Mouse (Mus musculus) cerebellum, adult 2 months (tissue): ENCODE data around the gene Eml2. TPM values are rescaled to one million over a fixed set of nuclear protein-coding genes. Genes with fewer than 3 reads are reported as not detected.

ENCODE experiments used
- DNase-seq, 2 experiments: peaks; one replicate each; pipeline ENCODE4 v3.0.0; 2021
- H3K27ac ChIP-seq: fragments of 200-500 bp; 2 replicates; pipeline ENCODE4 v1.5.1; 2012; ENCODE audit warnings: low read length, control low read depth, inconsistent platforms; ENCODE audit not compliant: insufficient read depth
- H3K27me3 ChIP-seq: fragments of 200-500 bp; 2 replicates; pipeline ENCODE4 v1.6.1; 2012; ENCODE audit warnings: inconsistent platforms, mild to moderate bottlenecking, low read length, moderate library complexity; ENCODE audit not compliant: control insufficient read depth, insufficient read depth
- H3K4me1 ChIP-seq: fragments of 200-500 bp; 2 replicates; pipeline ENCODE4 v1.6.1; 2011; ENCODE audit warnings: low read length; ENCODE audit not compliant: control insufficient read depth, insufficient read depth
- H3K4me3 ChIP-seq: fragments of 200-500 bp; replicated peaks from 2 replicates; pipeline ENCODE3; 2011; ENCODE audit warnings: mild to moderate bottlenecking, low read depth, low read length, control low read depth; ENCODE audit not compliant: insufficient read depth
- CTCF ChIP-seq: fragments of 200-500 bp; IDR thresholded peaks from 2 replicates; pipeline ENCODE4 v1.5.1; 2011; ENCODE audit warnings: low read depth, mild to moderate bottlenecking, control low read depth, low read length, moderate library complexity, borderline replicate concordance; ENCODE audit not compliant: insufficient read depth
- POLR2A ChIP-seq: fragments of 200-500 bp; IDR thresholded peaks from 2 replicates; pipeline ENCODE4 v1.6.1; 2011; ENCODE audit warnings: low read length, control low read depth, borderline replicate concordance; ENCODE audit not compliant: insufficient read depth
- WGBS: fragments of 180-500 bp; shearing (Covaris S2); methylation state at CpG from one replicate; pipeline ENCODE4 v1.1.7; 2018; 5-methylcytosine and 5-hydroxymethylcytosine counted together
- polyA plus RNA-seq: library from polyadenylated mRNA; depleted of rRNA; stranded (reverse); fragments of >200 nt; gene quantifications from 2 replicates; pipeline ENCODE4 v1.2.3, GENCODE M21; 2012

Eml2 gene
- polyA plus RNA-seq, 1 experiment, result 176 TPM

DNA sequence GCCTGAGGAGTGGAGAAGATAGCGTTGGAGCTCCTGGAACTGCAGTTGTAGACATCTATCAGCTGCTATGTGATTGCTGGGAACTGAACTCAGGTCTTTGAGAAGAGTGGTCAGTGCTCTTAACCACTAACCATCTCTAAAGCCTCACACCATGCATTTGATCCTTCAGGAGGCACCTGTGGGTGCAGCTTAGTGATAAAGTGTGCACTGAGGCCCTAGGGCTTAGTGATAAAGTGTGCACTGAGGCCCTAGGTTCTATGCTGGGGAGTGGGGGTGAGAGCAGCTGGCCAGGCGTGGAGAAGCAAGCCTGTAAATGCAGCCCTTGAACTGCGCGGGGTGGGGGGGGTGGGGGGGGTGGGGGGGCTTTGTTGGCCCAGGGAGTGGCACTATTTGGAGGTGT is 63.8 kb downstream of the Eml2 start:
- 60% methylated on average over 4 of the region's 4 CpGs for WGBS
- Histone ChIP-seq H3K27me3 (no peaks in the 10 kb centered on the region), H3K27ac (no peak overlapping the region), H3K4me3 (no peak overlapping the region), H3K4me1 (peaks cover 32% of the 10 kb centered on the region)
- TF ChIP-seq POLR2A, result no peak
- TF ChIP-seq CTCF, result no peak
- DNase-seq, result no peak

DNA sequence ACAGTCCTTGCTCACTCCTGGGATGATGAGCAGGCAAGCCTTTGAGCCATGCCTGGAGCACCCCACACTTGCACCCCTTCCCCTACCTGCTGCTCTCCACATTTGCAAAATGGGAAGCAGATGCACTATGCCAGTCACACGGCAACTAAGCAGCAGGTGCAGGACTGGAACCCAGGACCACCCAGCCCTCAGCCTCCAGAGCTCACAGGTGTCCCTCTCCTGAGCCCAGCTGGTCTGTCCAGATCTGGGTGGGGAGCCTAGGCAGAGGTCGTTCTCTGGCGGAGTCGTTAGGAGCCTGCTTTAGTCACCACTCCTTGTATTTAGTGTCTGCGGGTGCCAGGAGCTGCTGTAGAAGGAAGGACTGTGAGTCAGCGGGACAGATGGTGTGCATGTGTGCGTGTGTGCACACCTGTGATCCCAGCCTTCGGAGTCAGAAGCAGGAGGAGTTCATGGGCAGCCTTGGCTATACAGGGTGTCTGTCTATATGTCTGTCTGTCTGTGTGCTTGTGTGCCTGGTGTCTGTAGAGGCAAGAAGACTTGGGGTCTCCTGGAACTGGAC is 64.8 kb downstream of the Eml2 start:
- Histone ChIP-seq H3K4me3 (no peak overlapping the region), H3K27me3 (no peaks in the 10 kb centered on the region), H3K4me1 (peaks cover 31% of the 10 kb centered on the region), H3K27ac (peak overlapping the region; percentile 37)
- 16% methylated on average over 8 of the region's 8 CpGs for WGBS
- TF ChIP-seq POLR2A (no peak), CTCF (no peak)
- DNase-seq, result peak; percentile 46 to 65

DNA sequence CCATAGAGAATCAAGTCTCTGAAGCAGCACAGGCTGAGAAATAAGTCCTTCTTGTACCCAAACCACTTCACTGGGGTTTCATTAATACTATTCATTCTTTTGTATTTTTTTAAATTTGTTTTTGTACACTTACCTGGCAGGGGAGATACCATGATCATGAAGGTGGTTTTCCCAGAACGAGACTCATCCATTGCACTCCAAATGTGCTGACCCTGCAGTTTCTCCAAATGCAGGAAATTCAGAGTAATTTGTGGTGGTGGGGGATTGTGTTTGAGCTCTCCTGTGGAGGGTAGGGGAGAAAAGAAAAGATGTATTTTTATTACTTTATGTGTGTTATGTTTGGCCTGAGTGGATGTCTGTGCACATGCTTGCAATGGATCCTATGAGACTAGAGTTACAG is 65.8 kb downstream of the Eml2 start:
- no peak overlapping the region for H3K27ac ChIP-seq
- 92% methylated on average over 1 of the region's 1 CpGs for WGBS
- DNase-seq, result no peak

DNA sequence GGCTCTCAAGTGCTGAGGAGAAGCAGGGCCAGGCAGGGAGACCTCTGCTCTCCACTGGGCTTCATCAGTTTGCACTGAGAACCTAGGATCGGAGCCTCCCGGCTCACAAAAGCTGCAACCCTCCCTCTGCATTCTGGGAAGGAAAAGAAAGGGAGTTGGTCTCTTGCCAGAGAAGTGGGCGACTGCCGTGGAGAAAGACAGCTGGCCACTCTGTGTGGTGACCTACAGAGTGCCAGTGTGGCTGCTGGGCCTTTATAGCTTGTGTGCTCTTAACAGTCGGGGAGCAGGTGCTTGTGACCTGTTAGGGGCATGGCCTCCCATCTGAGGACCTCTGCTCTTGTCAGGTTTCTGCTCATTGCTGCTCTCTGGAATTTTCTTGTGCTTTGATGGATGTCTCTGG is 67.6 kb downstream of the Eml2 start:
- TF ChIP-seq CTCF, result no peak
- no peak for TF ChIP-seq POLR2A
- DNase-seq, result peak in 1 of 2 experiments; percentile 54
- H3K27ac ChIP-seq, result peak overlapping the region; percentile 44; the same call in 1 of the 2 replicates
- 3% methylated on average over 5 of the region's 5 CpGs for WGBS
- no peak overlapping the region for H3K4me3 ChIP-seq
- no peaks in the 10 kb centered on the region for H3K27me3 ChIP-seq
- peaks cover 27% of the 10 kb centered on the region for H3K4me1 ChIP-seq

More for the DNA sequence above, 65.8 kb downstream of the Eml2 start:
- no peak for TF ChIP-seq POLR2A
- TF ChIP-seq CTCF, result no peak
- H3K4me1 ChIP-seq, result peaks cover 27% of the 10 kb centered on the region
- no peaks in the 10 kb centered on the region for H3K27me3 ChIP-seq
- H3K4me3 ChIP-seq, result no peak overlapping the region

DNA sequence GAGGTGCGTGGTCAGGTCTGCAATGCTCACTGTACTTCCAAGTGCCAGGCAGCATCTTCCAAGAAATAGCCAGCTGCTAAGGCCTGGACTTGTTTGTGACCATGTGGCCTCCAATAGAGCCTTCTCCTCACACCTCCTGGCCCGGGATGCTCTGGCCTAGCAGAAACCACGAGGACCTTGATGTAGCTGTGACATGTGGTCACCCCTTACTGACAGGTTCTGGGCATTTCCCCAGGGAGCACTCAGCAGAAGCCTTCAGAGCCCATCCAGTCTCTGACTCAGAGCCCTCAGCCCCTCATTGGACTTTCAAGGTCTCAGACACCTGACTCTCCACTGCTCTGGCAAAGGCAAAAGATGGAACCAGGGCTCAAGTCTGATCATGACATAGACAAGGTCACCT is 68.9 kb downstream of the Eml2 start:
- peaks cover 27% of the 10 kb centered on the region for H3K4me1 ChIP-seq
- no peak overlapping the region for H3K27ac ChIP-seq
- no peak for DNase-seq
- no peak overlapping the region for H3K4me3 ChIP-seq
- WGBS, result 44% methylated on average over 3 of the region's 3 CpGs
- no peaks in the 10 kb centered on the region for H3K27me3 ChIP-seq
- TF ChIP-seq POLR2A (no peak), CTCF (no peak)

DNA sequence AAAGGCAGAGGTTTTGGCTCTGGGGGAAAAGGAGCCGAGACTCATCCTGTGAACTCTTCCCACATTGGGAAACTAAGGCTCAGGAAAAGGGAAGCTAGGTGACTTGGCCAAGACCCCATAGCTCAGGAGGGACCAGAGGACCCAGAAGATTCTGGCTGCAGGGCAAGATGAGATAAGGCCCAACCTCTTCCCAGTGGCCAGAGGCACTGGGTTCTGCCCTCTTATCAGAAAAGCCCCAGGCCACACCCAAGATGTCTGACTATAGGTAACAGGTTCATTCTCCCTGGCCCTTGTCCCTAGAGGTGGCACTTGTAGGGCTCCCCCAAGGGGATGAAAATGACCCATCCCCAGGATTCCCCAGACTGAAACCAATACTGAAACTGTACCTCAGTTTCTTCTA is 70.6 kb downstream of the Eml2 start:
- DNase-seq, result no peak
- 100% methylated on average over 1 of the region's 1 CpGs for WGBS
- Histone ChIP-seq H3K4me3 (no peak overlapping the region), H3K27ac (no peak overlapping the region), H3K4me1 (peaks cover 19% of the 10 kb centered on the region), H3K27me3 (no peaks in the 10 kb centered on the region)
- TF ChIP-seq POLR2A (no peak), CTCF (no peak)

DNA sequence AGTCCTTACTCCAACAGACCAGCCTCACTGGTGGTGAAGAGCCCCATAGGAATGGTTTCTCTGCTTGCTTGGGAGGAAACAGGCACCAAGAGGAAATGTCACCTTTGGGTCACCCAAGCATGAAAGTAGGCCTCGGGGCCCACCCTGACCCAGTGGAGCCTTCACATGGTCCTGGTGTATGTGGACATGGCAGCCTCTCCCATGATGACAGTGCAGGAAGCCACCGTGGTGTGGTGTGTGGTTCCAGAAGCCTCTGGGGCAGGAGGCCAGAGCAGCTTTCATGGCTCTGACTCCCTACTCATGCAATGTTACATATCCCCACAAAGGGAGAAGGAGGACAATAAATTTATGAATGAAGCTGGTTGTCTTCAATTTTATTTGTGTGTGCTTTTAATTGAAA is 71.3 kb downstream of the Eml2 start:
- 98% methylated on average over 2 of the region's 2 CpGs for WGBS
- H3K4me3 ChIP-seq, result no peak overlapping the region
- no peaks in the 10 kb centered on the region for H3K27me3 ChIP-seq
- DNase-seq, result no peak
- TF ChIP-seq CTCF (no peak), POLR2A (no peak)
- H3K4me1 ChIP-seq, result peaks cover 19% of the 10 kb centered on the region
- no peak overlapping the region for H3K27ac ChIP-seq

DNA sequence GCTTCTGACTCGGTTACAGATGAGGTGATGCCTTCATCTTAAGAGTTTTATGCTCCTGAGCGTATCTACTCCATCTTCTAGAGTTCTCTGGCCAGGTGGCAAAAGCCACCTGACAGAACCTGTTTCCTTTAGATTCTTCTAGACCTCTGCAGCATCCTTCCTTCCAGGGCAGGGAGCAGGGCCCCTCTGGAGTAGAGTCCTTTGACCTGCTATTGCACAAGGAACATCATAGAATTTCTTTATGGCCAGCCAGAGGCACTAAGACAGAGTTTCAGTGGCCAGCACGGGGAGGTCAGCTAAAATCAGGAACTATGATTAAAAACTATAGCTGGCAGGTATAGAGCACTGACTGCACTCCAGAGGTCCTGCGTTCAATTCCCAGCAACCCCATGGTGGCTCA is 75.9 kb downstream of the Eml2 start:
- no peak for DNase-seq
- Histone ChIP-seq H3K4me1 (no peaks in the 10 kb centered on the region), H3K27ac (no peak overlapping the region), H3K27me3 (no peaks in the 10 kb centered on the region), H3K4me3 (no peak overlapping the region)
- no peak for TF ChIP-seq CTCF
- WGBS, result 89% methylated on average over 4 of the region's 4 CpGs

DNA sequence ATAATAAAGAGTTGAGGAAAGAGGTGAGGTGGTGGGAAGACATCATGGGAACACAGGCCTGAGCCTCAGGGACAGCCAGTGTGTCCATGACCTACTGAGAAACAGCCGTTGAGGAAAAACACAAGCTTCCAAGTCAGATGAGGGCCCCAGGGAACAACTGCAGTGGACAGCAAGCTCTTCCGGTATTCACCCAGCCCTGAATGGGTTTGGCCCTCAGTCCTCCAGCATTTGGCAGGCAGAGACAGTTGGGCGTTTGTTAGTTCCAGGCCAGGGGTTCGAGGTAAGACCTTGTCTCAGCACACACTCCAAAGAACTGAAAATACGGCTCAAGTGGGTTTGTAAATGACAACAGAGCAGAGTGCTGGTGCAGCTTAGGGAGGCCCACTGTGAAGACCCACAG is 77.2 kb downstream of the Eml2 start:
- Histone ChIP-seq H3K4me1 (peaks cover under 1% of the 10 kb centered on the region), H3K27me3 (no peaks in the 10 kb centered on the region), H3K27ac (no peak overlapping the region), H3K4me3 (no peak overlapping the region)
- WGBS, result 35% methylated on average over 5 of the region's 5 CpGs
- DNase-seq, result no peak
- no peak for TF ChIP-seq CTCF
- TF ChIP-seq POLR2A, result no peak
